Mouse (Mus musculus) hindbrain, embryonic 15.5 days (tissue): ENCODE measurements around the gene C330007P06Rik. TPM values are rescaled to one million over a fixed set of nuclear protein-coding genes. Genes with fewer than 3 reads are reported as not detected.
"Not testable (repeated sequence)": the region's sequence is repeated elsewhere in the genome, so short reads cannot be mapped to it uniquely, and the experiment has no call there.

Source experiments
- ATAC-seq: fragments of 200-750 bp; cut with Nextera tagmentation; 2 replicates; pipeline ENCODE4 v1.8.0; 2017; ENCODE audit warnings: low read depth, moderate number of reproducible peaks, moderate TSS enrichment; ENCODE audit not compliant: low FRiP score
- H3K27ac ChIP-seq: fragments of 300-500 bp; sonication (generic); replicated peaks from 2 replicates; pipeline ENCODE4 v1.5.1; 2015; ENCODE audit warnings: mild to moderate bottlenecking, inconsistent platforms
- H3K27me3 ChIP-seq: fragments of 300-500 bp; sonication (generic); 2 replicates; pipeline ENCODE4 v1.6.1; 2015; ENCODE audit warnings: control low read depth, inconsistent platforms
- H3K36me3 ChIP-seq: fragments of 300-500 bp; sonication (generic); 2 replicates; pipeline ENCODE4 v1.6.1; 2015; ENCODE audit warnings: control low read depth, inconsistent platforms
- H3K4me1 ChIP-seq: fragments of 300-500 bp; sonication (generic); replicated peaks from 2 replicates; pipeline ENCODE4 v1.6.1; 2015; ENCODE audit warnings: control low read depth, inconsistent platforms
- H3K4me2 ChIP-seq: fragments of 300-500 bp; sonication (generic); 2 replicates; pipeline ENCODE4 v1.6.1; 2015; ENCODE audit warnings: moderate library complexity, mild to moderate bottlenecking, inconsistent platforms
- H3K4me3 ChIP-seq: fragments of 300-500 bp; sonication (generic); 2 replicates; pipeline ENCODE4 v1.5.1; 2015; ENCODE audit warnings: mild to moderate bottlenecking, inconsistent platforms
- H3K9ac ChIP-seq: fragments of 300-500 bp; sonication (generic); 2 replicates; pipeline ENCODE4 v1.6.1; 2015; ENCODE audit warnings: inconsistent platforms
- H3K9me3 ChIP-seq: fragments of 300-500 bp; sonication (generic); 2 replicates; pipeline ENCODE4 v1.6.1; 2016; ENCODE audit warnings: control low read depth, inconsistent platforms
- whole genome bisulfite sequencing: fragments of 180-500 bp; shearing (Covaris S2); methylation state at CpG from one replicate; pipeline ENCODE4 v1.1.7; 2015; 5-methylcytosine and 5-hydroxymethylcytosine counted together
- polyA plus RNA-seq: library from polyadenylated mRNA; unstranded; fragments of >200 nt; fragmentation: Nextera tagmentation; extraction: Ambion mirVana; gene quantifications from 2 replicates; pipeline ENCODE4 v1.2.1, GENCODE M21; 2015

The C330007P06Rik gene
- polyA plus RNA-seq, 1 experiment from 2014 or later = 22.8 TPM

- peaks cover 6% of the 10 kb centered on the region for H3K4me1 ChIP-seq
- H3K9me3 ChIP-seq = no peaks in the 10 kb centered on the region
- ATAC-seq = peak; percentile 35
- H3K27me3 ChIP-seq = no peaks in the 10 kb centered on the region
- no peaks in the 10 kb centered on the region for H3K36me3 ChIP-seq
- H3K4me3 ChIP-seq = peak overlapping the region; percentile 37
- peak overlapping the region; percentile 83 for H3K27ac ChIP-seq
- peak overlapping the region; percentile 54 for H3K4me2 ChIP-seq
- no peak overlapping the region for H3K9ac ChIP-seq
- 72% methylated on average over 6 of the region's 6 CpGs for WGBS
These were observed 65.6 kb downstream of the C330007P06Rik start for GRCm38 (mm10) chrX:36808318-36808683.

DNA sequence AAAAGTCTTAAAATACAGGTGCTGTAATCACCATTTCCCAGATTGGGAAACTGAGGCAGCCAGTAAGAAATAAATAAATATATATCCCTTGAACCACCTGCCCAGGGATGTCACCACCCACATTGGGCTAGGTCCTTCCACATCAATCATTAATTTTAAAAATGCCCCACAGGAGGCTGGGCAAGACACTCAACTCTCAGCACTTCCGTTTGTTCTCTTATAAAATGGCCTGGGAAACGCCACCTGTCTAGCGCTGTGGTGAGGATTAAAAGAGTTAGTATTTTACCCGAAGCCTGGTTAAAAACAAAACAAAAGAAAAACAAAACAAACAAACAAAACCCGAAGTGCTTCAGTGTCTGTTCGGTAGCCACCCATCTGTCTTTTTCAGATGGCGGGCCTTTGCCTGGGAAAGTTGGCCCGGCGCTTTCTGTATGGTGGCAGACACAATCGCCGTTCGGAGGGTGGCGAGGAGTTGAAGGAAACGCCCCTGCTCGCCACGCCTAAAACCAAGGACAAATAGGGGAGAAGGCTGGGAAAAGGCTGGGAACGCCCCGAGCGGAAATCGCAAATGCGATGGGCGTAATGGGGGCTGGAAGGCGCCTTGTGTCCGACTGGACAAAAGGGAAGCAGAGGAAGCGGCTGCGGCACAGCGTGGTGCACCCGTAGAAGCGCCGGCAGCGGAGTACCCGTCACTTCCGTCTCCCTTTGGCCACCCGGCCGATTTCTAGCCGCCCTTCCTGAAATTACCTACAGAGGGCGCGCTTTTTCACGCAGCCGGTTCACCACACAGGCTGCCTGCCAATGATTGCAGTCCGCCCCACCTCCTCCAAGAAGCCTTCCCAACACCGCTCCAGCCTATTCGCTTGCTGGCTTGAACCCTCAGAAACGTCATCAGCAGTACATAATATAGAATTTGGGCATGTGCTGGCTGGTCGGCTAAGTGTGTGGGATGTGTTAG is 66.3 kb downstream of the C330007P06Rik start:
- peaks cover 6% of the 10 kb centered on the region for H3K4me1 ChIP-seq
- peak overlapping the region; percentile 83 for H3K27ac ChIP-seq
- H3K9ac ChIP-seq = peak overlapping the region; percentile 40
- no peaks in the 10 kb centered on the region for H3K27me3 ChIP-seq
- no peaks in the 10 kb centered on the region for H3K36me3 ChIP-seq
- no peaks in the 10 kb centered on the region for H3K9me3 ChIP-seq
- peak overlapping the region; percentile 54 for H3K4me2 ChIP-seq
- ATAC-seq = peak; percentile 92
- WGBS = 13% methylated on average over 44 of the region's 45 CpGs
- H3K4me3 ChIP-seq = peak overlapping the region; percentile 37

DNA sequence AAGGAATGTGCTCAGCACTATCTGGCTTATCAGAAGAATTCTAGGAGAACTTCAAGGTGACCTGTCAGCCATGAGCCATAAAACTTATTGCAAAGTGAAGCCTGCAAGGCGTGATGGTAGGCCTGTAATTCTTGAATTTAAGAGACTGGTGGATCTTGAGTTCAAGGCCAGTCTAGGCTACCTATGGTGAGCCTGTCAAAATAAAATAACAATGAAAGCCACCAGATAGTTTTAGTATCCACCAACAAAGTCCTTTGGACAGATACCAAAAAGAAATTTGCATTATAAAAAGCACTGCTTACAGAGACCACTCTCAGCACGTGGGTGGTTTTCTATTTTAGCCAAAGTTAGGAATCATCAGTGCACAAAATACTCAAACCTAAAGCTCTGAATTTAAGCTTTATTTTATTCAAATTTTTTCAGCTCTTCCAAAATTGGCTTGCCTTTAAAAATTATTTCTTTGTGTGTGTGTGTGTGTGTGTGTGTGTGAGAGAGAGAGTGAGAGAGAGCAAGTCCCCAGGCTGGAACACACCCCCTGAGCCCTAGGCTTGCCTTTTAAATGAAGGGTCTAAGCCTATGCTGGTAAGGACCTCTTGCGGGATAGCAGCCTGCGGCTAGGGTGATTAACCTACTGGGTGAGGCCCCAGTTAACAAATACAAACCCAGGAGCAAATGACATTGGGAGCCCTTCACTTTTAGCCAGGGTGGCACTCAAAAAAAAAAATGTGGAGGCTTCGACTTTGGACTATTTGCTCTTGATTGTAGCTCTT is 68.3 kb downstream of the C330007P06Rik start:
- Histone ChIP-seq H3K9ac (no peak overlapping the region), H3K4me2 (no peak overlapping the region), H3K9me3 (no peaks in the 10 kb centered on the region), H3K36me3 (no peaks in the 10 kb centered on the region), H3K4me1 (peaks cover 6% of the 10 kb centered on the region), H3K27me3 (no peaks in the 10 kb centered on the region), H3K4me3 (no peak overlapping the region), H3K27ac (no peak overlapping the region)
- WGBS = 53% methylated on average over 5 of the region's 5 CpGs
- ATAC-seq = no peak

- no peaks in the 10 kb centered on the region for H3K36me3 ChIP-seq
- ATAC-seq = no peak
- H3K4me3 ChIP-seq = no peak overlapping the region
- no peak overlapping the region for H3K4me2 ChIP-seq
- no peaks in the 10 kb centered on the region for H3K9me3 ChIP-seq
- no peak overlapping the region for H3K27ac ChIP-seq
- no peaks in the 10 kb centered on the region for H3K27me3 ChIP-seq
- WGBS = 69% methylated on average over 5 of the region's 5 CpGs
- H3K4me1 ChIP-seq = peaks cover 6% of the 10 kb centered on the region
- H3K9ac ChIP-seq = no peak overlapping the region
These were observed 69.7 kb downstream of the C330007P06Rik start for GRCm38 (mm10) chrX:36804196-36804595.

DNA sequence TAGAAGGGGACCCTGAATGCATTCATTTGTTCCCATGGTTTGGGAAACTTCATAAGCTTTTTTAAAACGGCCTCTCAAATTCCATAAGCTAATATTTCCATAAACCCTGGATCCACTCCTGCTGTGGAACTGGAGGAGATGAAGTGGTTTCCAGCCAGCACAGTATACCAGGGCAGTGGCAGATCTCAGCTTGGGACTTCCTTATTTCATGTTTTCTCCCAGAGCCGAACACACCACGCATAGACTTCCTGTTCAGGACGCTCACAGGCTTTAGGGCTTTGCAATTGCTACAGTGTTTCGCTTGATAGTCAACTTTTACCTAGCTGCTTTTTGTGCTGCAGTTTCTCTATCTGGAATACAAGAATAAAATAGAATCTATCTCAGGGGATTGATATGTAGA is 70.7 kb downstream of the C330007P06Rik start:
- 78% methylated on average over 5 of the region's 5 CpGs for WGBS
- H3K4me3 ChIP-seq = no peak overlapping the region
- no peaks in the 10 kb centered on the region for H3K9me3 ChIP-seq
- H3K36me3 ChIP-seq = no peaks in the 10 kb centered on the region
- ATAC-seq = no peak
- H3K27ac ChIP-seq = no peak overlapping the region
- H3K4me1 ChIP-seq = peaks cover 6% of the 10 kb centered on the region
- H3K4me2 ChIP-seq = no peak overlapping the region
- H3K9ac ChIP-seq = no peak overlapping the region
- H3K27me3 ChIP-seq = no peaks in the 10 kb centered on the region

GRCm38 (mm10) chrX:36799131-36799879 is 74.6 kb downstream of the C330007P06Rik start:
- no peaks in the 10 kb centered on the region for H3K36me3 ChIP-seq
- H3K9me3 ChIP-seq = no peaks in the 10 kb centered on the region
- no peak overlapping the region for H3K4me2 ChIP-seq
- H3K27me3 ChIP-seq = no peaks in the 10 kb centered on the region
- H3K27ac ChIP-seq = no peak overlapping the region
- no peak overlapping the region for H3K9ac ChIP-seq
- peaks cover 4% of the 10 kb centered on the region; the same call in 1 of the 2 replicates for H3K4me1 ChIP-seq
- ATAC-seq = no peak
- WGBS = 50% methylated on average over 6 of the region's 6 CpGs
- no peak overlapping the region for H3K4me3 ChIP-seq

DNA sequence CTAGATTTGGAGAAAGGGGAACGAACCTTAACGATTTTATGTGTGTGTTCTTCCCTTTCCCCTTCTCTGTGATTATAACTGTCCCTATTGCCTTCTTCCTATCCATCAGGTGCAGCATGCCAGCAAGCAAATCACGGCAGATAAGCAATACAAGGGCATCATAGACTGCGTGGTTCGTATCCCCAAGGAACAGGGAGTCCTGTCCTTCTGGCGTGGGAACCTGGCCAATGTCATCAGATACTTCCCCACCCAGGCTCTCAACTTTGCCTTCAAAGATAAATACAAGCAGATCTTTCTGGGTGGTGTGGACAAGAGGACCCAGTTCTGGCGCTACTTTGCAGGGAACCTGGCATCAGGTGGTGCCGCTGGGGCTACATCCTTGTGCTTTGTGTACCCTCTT is 77.2 kb downstream of the C330007P06Rik start:
- peak overlapping the region; percentile 85 for H3K27ac ChIP-seq
- not testable (repeated sequence) for ATAC-seq, H3K27me3 ChIP-seq, H3K36me3 ChIP-seq, H3K9me3 ChIP-seq, H3K4me1 ChIP-seq
- H3K4me2 ChIP-seq = peak overlapping the region; percentile 54
- H3K4me3 ChIP-seq = peak overlapping the region; percentile 65
- peak overlapping the region; percentile 70 for H3K9ac ChIP-seq
- WGBS = 65% methylated on average over 8 of the region's 8 CpGs

- Histone ChIP-seq H3K36me3 (no peaks in the 10 kb centered on the region), H3K27ac (peak overlapping the region; percentile 85), H3K4me1 (peaks cover 4% of the 10 kb centered on the region; the same call in 1 of the 2 replicates), H3K4me2 (peak overlapping the region; percentile 54), H3K9ac (peak overlapping the region; percentile 70), H3K27me3 (no peaks in the 10 kb centered on the region), H3K4me3 (peak overlapping the region; percentile 65), H3K9me3 (no peaks in the 10 kb centered on the region)
- ATAC-seq = peak; percentile 83
- WGBS = 23% methylated on average over 41 of the region's 41 CpGs
These were observed 77.7 kb downstream of the C330007P06Rik start for GRCm38 (mm10) chrX:36796163-36796581.

- Histone ChIP-seq H3K9ac (peak within 1 kb of the TSS; percentile 70), H3K4me1 (peaks cover 4% of the 10 kb centered on the region; the same call in 1 of the 2 replicates), H3K27ac (peak within 1 kb of the TSS; percentile 85), H3K4me3 (peak within 1 kb of the TSS; percentile 65), H3K36me3 (no peaks in the 10 kb centered on the region), H3K4me2 (peak within 1 kb of the TSS; percentile 54), H3K9me3 (no peaks in the 10 kb centered on the region), H3K27me3 (no peaks in the 10 kb centered on the region)
- WGBS = 23% methylated on average over 41 of the region's 41 CpGs
- peak; percentile 95 for ATAC-seq
These were observed 78.3 kb downstream of the C330007P06Rik start, which contains the start of gene Slc25a5 for GRCm38 (mm10) chrX:36795424-36796162. Gene Slc25a5 (plus strand): TSS chrX:36795651.

GRCm38 (mm10) chrX:36794571-36794970 is 79.3 kb downstream of the C330007P06Rik start:
- no peak overlapping the region for H3K27ac ChIP-seq
- no peak overlapping the region for H3K4me2 ChIP-seq
- H3K9me3 ChIP-seq = no peaks in the 10 kb centered on the region
- H3K36me3 ChIP-seq = no peaks in the 10 kb centered on the region
- no peak overlapping the region for H3K9ac ChIP-seq
- no peak overlapping the region for H3K4me3 ChIP-seq
- peaks cover 4% of the 10 kb centered on the region; the same call in 1 of the 2 replicates for H3K4me1 ChIP-seq
- no peak for ATAC-seq
- 66% methylated on average over 5 of the region's 5 CpGs for WGBS
- H3K27me3 ChIP-seq = no peaks in the 10 kb centered on the region

- Histone ChIP-seq H3K4me1 (no peaks in the 10 kb centered on the region), H3K27ac (no peak overlapping the region), H3K9ac (no peak overlapping the region), H3K9me3 (no peaks in the 10 kb centered on the region), H3K27me3 (no peaks in the 10 kb centered on the region), H3K4me2 (no peak overlapping the region), H3K4me3 (no peak overlapping the region), H3K36me3 (no peaks in the 10 kb centered on the region)
- WGBS = 67% methylated on average over 4 of the region's 4 CpGs
- ATAC-seq = no peak
These were observed 84.6 kb downstream of the C330007P06Rik start for GRCm38 (mm10) chrX:36789360-36789759.
